Mouse (Mus musculus) heart, embryonic 10.5 days (tissue): ENCODE data around the gene Cul7. TPM values are rescaled to one million over a fixed set of nuclear protein-coding genes. Genes with fewer than 3 reads are reported as not detected.

Experiments used
- DNase-seq: peaks from one replicate; pipeline ENCODE4 v3.0.0-alpha.2; 2017; ENCODE audit warnings: low spot score
- H3K27ac ChIP-seq: fragments of 300-500 bp; sonication (generic); 2 replicates; pipeline ENCODE4 v1.5.1; 2016; ENCODE audit warnings: mild to moderate bottlenecking
- H3K27me3 ChIP-seq: fragments of 300-500 bp; sonication (generic); 2 replicates; pipeline ENCODE4 v1.6.1; 2016; ENCODE audit warnings: mild to moderate bottlenecking; ENCODE audit not compliant: poor library complexity, insufficient read depth, severe bottlenecking
- H3K36me3 ChIP-seq: fragments of 300-500 bp; sonication (generic); 2 replicates; pipeline ENCODE4 v1.6.1; 2016; ENCODE audit warnings: mild to moderate bottlenecking, moderate library complexity
- H3K4me1 ChIP-seq: fragments of 300-500 bp; sonication (generic); 2 replicates; pipeline ENCODE4 v1.6.1; 2016; ENCODE audit warnings: mild to moderate bottlenecking
- H3K4me3 ChIP-seq: fragments of 300-500 bp; sonication (generic); 2 replicates; pipeline ENCODE4 v1.5.1; 2016; ENCODE audit warnings: mild to moderate bottlenecking, moderate library complexity
- H3K9me3 ChIP-seq: fragments of 300-500 bp; sonication (generic); 2 replicates; pipeline ENCODE4 v1.6.1; 2016; ENCODE audit warnings: mild to moderate bottlenecking, moderate library complexity
- WGBS: fragments of 180-500 bp; shearing (Covaris S2); methylation state at CpG from one replicate; pipeline ENCODE4 v1.1.7; 2016; 5-methylcytosine and 5-hydroxymethylcytosine counted together
- polyA plus RNA-seq: library from polyadenylated mRNA; unstranded; fragments of >200 nt; fragmentation: Nextera tagmentation; extraction: Ambion mirVana; gene quantifications from 2 replicates; pipeline ENCODE4 v1.2.1, GENCODE M21; 2016

Gene Cul7
- polyA plus RNA-seq, 1 experiment from 2014 or later, result 44.8 TPM

DNA sequence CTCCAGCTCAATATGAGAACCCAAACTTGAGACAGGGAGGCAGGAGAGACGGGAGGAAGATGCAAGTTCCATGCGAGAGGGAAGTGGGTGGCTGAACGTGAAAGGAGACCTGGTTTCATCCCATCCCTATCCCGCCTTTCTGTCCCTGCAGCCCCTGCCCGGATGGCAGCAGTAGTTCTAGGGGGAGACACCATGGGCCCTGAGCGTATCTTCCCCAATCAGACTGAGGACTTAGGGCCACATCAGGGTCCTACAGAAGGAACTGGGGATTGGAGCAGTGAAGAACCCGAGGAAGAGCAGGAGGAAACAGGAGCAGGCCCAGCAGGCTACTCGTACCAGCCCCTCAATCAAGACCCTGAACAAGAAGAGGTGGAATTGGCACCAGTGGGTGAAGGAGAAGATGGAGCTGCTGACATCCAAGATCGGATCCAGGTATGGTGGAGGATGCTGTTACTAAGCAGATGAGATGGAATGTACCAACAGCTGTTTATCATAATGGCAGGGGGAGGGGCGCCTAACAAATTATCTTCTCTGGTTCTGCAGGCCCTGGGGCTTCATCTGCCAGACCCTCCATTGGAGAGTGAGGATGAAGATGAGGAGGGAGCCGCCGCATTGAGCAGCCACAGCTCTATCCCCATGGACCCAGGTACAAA is 31.5 kb downstream of the Cul7 start:
- Histone ChIP-seq H3K4me1 (peaks cover 37% of the 10 kb centered on the region), H3K36me3 (peaks cover 65% of the 10 kb centered on the region), H3K4me3 (peak overlapping the region; percentile 78), H3K27me3 (no peaks in the 10 kb centered on the region), H3K27ac (peak overlapping the region; percentile 87), H3K9me3 (no peaks in the 10 kb centered on the region)
- DNase-seq, result peak; percentile 74
- WGBS, result 22% methylated on average over 12 of the region's 12 CpGs

GRCm38 (mm10) chr17:46682654-46683389 is 32.7 kb downstream of the Cul7 start:
- H3K4me1 ChIP-seq, result peaks cover 34% of the 10 kb centered on the region
- H3K36me3 ChIP-seq, result peaks cover 65% of the 10 kb centered on the region
- no peak overlapping the region for H3K27ac ChIP-seq
- 82% methylated on average over 16 of the region's 16 CpGs for WGBS
- H3K27me3 ChIP-seq, result no peaks in the 10 kb centered on the region
- no peak overlapping the region for H3K4me3 ChIP-seq
- H3K9me3 ChIP-seq, result no peaks in the 10 kb centered on the region
- no peak for DNase-seq

DNA sequence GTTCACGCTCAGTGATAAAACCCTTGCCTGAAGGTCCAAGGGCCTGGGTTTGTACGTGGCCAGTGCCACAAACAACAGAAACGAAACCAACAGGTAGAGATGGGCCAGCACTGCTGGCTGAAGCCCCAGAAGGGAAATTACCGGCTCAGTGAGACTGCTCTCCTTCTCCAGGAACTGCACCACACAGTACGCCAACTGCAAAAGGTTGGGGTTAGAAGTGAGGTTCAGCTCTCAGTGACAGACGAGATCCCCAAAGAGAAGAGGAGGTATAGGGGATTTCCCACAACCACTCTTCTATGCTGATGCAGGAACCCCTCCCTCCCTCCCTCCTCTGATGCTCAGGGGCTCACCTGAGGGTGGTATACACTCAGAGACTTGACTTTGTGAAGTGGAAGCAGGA is 35.8 kb downstream of the Cul7 start:
- peaks cover 16% of the 10 kb centered on the region for H3K4me1 ChIP-seq
- no peak overlapping the region for H3K4me3 ChIP-seq
- H3K27me3 ChIP-seq, result no peaks in the 10 kb centered on the region
- no peak overlapping the region for H3K27ac ChIP-seq
- H3K36me3 ChIP-seq, result peaks cover 66% of the 10 kb centered on the region
- WGBS, result 90% methylated on average over 6 of the region's 6 CpGs
- H3K9me3 ChIP-seq, result no peaks in the 10 kb centered on the region
- DNase-seq, result no peak

GRCm38 (mm10) chr17:46690665-46691064 is 40.5 kb downstream of the Cul7 start:
- DNase-seq, result no peak
- H3K36me3 ChIP-seq, result peaks cover 47% of the 10 kb centered on the region
- no peaks in the 10 kb centered on the region for H3K27me3 ChIP-seq
- H3K4me3 ChIP-seq, result no peak overlapping the region
- 66% methylated on average over 12 of the region's 12 CpGs for WGBS
- peaks cover 6% of the 10 kb centered on the region; the same call in 1 of the 2 replicates for H3K4me1 ChIP-seq
- no peaks in the 10 kb centered on the region for H3K9me3 ChIP-seq
- H3K27ac ChIP-seq, result no peak overlapping the region

GRCm38 (mm10) chr17:46691390-46691789 is 41.3 kb downstream of the Cul7 start:
- H3K27ac ChIP-seq, result no peak overlapping the region
- no peak overlapping the region for H3K4me3 ChIP-seq
- no peak for DNase-seq
- H3K27me3 ChIP-seq, result no peaks in the 10 kb centered on the region
- H3K4me1 ChIP-seq, result peaks cover 10% of the 10 kb centered on the region; the same call in 1 of the 2 replicates
- H3K9me3 ChIP-seq, result no peaks in the 10 kb centered on the region
- WGBS, result 90% methylated on average over 2 of the region's 2 CpGs
- peaks cover 45% of the 10 kb centered on the region for H3K36me3 ChIP-seq

DNA sequence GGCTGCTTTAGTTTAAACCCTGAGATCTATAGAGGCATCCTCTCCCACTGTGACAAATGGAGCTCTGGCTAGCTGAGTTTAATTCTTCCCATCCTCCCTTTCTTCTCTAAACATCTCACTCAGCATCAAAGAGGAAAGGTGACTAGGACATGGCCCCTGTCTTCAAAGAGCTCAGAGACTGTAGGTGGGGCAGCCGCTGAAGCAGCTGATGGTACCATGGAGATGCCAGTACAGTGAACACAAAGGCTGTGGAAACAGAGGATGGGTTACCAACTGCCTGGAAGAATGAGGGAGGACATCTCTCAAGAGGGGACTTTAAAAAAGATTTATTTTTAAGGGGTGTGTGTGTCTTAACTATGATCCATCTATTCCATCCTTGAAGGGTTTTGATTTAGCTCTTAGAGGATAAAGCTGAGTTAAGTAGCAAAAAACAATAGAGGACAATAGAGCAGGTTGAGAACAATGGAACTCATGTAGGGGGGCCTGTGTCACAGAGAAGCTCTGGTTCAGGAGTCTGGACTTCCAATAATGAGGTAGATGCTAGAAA is 44.5 kb downstream of the Cul7 start:
- WGBS, result 95% methylated on average over 1 of the region's 1 CpGs
- no peak overlapping the region for H3K27ac ChIP-seq
- peaks cover 41% of the 10 kb centered on the region for H3K36me3 ChIP-seq
- no peak for DNase-seq
- no peaks in the 10 kb centered on the region for H3K27me3 ChIP-seq
- H3K4me3 ChIP-seq, result no peak overlapping the region
- peaks cover 14% of the 10 kb centered on the region; the same call in 1 of the 2 replicates for H3K4me1 ChIP-seq
- no peaks in the 10 kb centered on the region for H3K9me3 ChIP-seq

DNA sequence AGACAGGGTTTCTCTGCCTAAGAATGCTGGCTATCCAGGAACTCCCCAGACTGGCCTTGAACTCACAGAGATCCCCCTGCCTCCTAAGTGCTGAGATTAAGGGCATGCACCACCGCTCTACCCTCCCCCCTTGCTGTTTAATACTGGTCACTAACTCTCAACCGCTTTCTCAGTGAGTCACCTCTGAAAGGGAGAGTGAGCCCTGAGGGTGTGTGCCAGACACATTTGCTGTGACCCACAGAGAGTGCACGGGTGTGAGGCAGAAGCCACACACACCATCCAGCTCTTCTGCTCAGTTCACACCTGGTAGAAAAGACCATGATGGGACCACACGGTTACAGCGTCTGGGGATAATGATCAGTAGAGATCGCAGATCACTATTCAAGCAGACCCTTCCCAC is 48.4 kb downstream of the Cul7 start:
- Histone ChIP-seq H3K27ac (no peak overlapping the region), H3K9me3 (no peaks in the 10 kb centered on the region), H3K4me1 (peaks cover 31% of the 10 kb centered on the region), H3K4me3 (no peak overlapping the region), H3K36me3 (peaks cover 38% of the 10 kb centered on the region), H3K27me3 (no peaks in the 10 kb centered on the region)
- WGBS, result 81% methylated on average over 6 of the region's 6 CpGs
- DNase-seq, result no peak

GRCm38 (mm10) chr17:46699245-46699644 is 49.1 kb downstream of the Cul7 start:
- H3K27ac ChIP-seq, result no peak overlapping the region
- WGBS, result 73% methylated on average over 5 of the region's 5 CpGs
- H3K36me3 ChIP-seq, result peaks cover 37% of the 10 kb centered on the region
- peak; percentile 70 for DNase-seq
- peaks cover 38% of the 10 kb centered on the region for H3K4me1 ChIP-seq
- H3K27me3 ChIP-seq, result no peaks in the 10 kb centered on the region
- H3K4me3 ChIP-seq, result no peak overlapping the region
- no peaks in the 10 kb centered on the region for H3K9me3 ChIP-seq

- Histone ChIP-seq H3K4me3 (no peak overlapping the region), H3K4me1 (peaks cover 39% of the 10 kb centered on the region), H3K27ac (no peak overlapping the region), H3K9me3 (no peaks in the 10 kb centered on the region), H3K27me3 (no peaks in the 10 kb centered on the region), H3K36me3 (peaks cover 37% of the 10 kb centered on the region)
- DNase-seq, result no peak
- WGBS, result 77% methylated on average over 3 of the region's 3 CpGs
Observed at GRCm38 (mm10) chr17:46699912-46700311, 49.8 kb downstream of the Cul7 start.

- Histone ChIP-seq H3K36me3 (peaks cover 32% of the 10 kb centered on the region), H3K4me3 (no peak overlapping the region)
- 78% methylated on average over 12 of the region's 12 CpGs for WGBS
Observed at GRCm38 (mm10) chr17:46701489-46701888, 51.4 kb downstream of the Cul7 start.

DNA sequence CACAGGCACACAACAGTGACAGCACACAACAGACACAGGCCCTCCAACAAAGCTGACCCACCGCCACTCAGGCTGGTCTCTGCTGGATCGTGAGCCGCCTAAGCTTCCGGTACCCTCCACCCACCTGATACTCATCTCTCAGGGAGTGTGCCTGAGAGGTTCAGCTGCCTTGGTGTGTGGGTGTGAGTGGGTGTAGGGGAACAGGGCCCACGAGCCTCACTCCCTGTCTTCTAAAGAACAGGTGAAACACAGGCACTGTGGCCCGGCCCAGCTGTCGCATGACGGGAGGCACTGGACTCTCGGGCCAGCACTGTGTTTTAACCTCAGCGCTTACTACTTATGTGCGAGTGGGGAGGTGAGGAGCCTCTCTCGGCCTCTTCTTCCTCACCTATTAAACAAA is 52.0 kb downstream of the Cul7 start:
- Histone ChIP-seq H3K4me1 (peaks cover 51% of the 10 kb centered on the region), H3K27me3 (no peaks in the 10 kb centered on the region), H3K27ac (0 out of 2 replicates have a peak overlapping the region, but pooled peaks have one; percentile 36), H3K4me3 (no peak overlapping the region; the same call in 1 of the 2 replicates), H3K9me3 (no peaks in the 10 kb centered on the region), H3K36me3 (peaks cover 32% of the 10 kb centered on the region)
- 84% methylated on average over 12 of the region's 12 CpGs for WGBS
- peak; percentile 74 for DNase-seq

More at GRCm38 (mm10) chr17:46701489-46701888, 51.4 kb downstream of the Cul7 start:
- peaks cover 45% of the 10 kb centered on the region for H3K4me1 ChIP-seq
- DNase-seq, result peak; percentile 69
- 0 out of 2 replicates have a peak overlapping the region, but pooled peaks have one; percentile 36 for H3K27ac ChIP-seq
- no peaks in the 10 kb centered on the region for H3K9me3 ChIP-seq
- H3K27me3 ChIP-seq, result no peaks in the 10 kb centered on the region

DNA sequence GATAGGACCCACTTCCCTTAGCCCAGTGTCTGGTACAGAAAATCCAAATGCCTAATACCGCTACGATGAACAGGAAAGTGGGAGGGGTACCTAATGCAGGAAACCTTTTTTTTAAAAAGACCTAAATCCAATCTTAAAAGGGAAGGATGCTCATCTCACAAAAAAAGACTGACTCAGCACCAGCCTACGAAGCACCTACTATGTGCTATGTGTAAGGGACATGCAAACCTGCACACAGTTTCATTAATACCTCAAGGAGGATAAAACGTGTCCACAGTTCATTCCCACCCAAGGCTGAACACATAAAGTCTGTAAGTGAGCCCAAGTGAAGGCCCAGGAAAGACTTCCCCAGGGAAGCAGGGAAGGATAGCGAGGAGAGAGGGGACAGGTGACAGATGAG is 52.4 kb downstream of the Cul7 start:
- no peak for DNase-seq
- Histone ChIP-seq H3K9me3 (no peaks in the 10 kb centered on the region), H3K27ac (no peak overlapping the region), H3K36me3 (peaks cover 31% of the 10 kb centered on the region), H3K27me3 (no peaks in the 10 kb centered on the region), H3K4me1 (peaks cover 51% of the 10 kb centered on the region), H3K4me3 (peak overlapping the region; percentile 90; the same call in 1 of the 2 replicates)
- WGBS, result 85% methylated on average over 5 of the region's 5 CpGs
